Mouse (Mus musculus) brain, embryonic 18.5 days (tissue): ENCODE measurements at regions not wholly inside any gene's neighbourhood (a gene's known extent, or its start where the extent isn't known, plus 50 kb on each side); places are given as distances from the start of the nearest gene placed in this dataset.

Source experiments
- DNase-seq: peaks from one replicate; pipeline ENCODE4 v3.0.0-alpha.2; 2012; ENCODE audit warnings: low read depth, low spot score

- no peak for DNase-seq
Observed at GRCm38 (mm10) chr19:56102454-56103080, 184.4 kb upstream of the Habp2 start.

DNA sequence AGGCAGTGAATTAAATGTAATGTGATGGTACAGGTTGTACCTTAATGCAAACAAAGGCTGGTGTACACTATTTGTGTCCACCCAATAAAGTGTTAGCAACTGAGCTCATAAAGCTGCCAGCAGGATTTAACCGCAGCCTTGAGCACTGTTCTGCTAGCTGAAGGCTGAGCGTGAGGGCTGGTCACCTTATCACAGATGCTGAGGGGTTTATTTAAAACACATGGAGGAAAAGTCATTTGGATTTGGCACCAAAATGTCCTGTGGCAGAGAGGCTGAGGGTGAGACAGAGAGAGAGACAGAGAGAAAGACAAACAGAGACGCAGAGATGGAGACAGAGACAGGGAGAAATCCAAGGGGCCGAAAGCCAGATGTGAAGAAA, 181.9 kb upstream of the Habp2 start:
- DNase-seq: no peak

- no peak for DNase-seq
Observed at GRCm38 (mm10) chr19:56105452-56106091, 181.4 kb upstream of the Habp2 start.

GRCm38 (mm10) chr19:56108796-56109195, 178.1 kb upstream of the Habp2 start:
- no peak for DNase-seq

- DNase-seq: no peak
Observed at GRCm38 (mm10) chr19:56115552-56116284, 171.2 kb upstream of the Habp2 start.

GRCm38 (mm10) chr19:56116285-56116680, 170.7 kb upstream of the Habp2 start:
- DNase-seq: no peak

GRCm38 (mm10) chr19:56120723-56121122, 166.2 kb upstream of the Habp2 start:
- no peak for DNase-seq

DNA sequence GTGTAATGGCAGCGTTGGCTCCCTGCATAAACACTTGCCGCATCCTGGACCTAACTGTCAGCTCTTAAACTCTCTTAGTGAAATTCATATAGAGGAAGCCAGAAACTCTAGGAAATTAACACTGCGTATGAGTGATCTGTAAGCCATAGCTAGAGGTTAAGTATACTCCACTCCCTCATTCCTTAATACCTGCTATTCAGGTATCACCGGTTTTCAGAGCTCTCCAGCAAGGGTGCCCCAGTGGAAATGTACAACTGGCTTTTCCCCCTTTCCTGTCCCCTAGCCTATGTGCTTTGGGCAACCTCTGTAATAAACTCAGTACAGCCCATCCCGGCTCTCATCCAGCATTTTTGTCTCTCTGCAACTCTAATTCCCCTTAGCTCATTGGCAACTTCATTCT, 164.8 kb upstream of the Habp2 start:
- no peak for DNase-seq

GRCm38 (mm10) chr19:56131556-56131955, 155.4 kb upstream of the Habp2 start:
- no peak for DNase-seq

- no peak for DNase-seq
Observed at GRCm38 (mm10) chr19:56132911-56133562, 153.9 kb upstream of the Habp2 start.

DNA sequence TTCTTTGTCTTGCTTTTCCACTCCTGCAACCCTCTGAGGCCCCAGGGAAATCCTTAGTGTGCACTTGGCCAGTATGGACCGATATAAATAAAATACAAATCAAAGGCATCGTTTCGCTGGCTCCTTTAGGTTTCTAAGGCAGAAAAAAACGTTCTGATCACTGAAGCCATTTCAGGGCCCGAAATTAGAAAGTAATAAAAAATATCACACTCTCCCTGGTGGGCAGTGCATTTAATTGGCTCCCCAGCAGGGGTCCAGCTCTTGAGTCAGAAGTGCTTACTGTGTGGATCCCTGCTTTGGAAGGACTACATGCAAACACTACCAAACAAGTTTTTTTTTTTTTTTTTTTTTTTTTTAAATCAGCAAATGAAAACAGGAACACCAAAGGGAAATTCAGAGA, 153.4 kb upstream of the Habp2 start:
- DNase-seq: no peak

DNA sequence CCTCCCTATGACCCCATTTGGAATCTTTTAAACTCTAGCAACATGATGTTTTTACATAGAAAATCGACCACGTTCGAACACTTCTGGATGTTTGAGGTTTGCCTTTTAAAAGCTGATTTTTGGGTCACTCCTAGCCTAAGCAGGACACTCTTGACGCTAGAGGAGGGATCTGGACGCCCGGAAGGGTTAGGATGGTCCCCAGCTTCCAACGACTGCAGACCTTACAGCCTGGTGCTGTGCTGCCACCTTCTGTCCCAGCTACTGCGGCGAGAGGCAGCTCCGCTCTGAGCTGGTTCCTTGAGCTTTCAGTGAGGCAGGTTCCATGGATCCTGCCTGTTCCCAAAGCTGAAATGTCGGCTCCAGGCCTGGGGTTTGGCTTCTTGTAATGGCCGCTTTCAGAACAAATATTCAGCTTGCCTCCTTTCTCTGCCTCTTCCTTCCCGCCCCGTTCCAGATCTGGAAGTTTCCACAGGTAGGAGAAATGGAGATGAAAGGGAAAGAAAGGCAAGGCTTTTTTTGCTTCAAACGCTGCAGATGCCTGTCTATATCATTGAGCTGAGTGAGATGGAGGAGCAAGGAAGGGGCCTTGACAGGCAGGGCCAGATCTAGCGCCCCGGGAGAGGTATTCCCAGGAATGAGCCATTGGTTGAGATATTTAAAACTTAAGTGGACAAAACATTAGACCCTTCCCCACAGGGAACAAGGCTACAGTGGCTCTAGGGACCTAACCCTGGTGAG, 152.7 kb upstream of the Habp2 start:
- peak; percentile 66 for DNase-seq

DNA sequence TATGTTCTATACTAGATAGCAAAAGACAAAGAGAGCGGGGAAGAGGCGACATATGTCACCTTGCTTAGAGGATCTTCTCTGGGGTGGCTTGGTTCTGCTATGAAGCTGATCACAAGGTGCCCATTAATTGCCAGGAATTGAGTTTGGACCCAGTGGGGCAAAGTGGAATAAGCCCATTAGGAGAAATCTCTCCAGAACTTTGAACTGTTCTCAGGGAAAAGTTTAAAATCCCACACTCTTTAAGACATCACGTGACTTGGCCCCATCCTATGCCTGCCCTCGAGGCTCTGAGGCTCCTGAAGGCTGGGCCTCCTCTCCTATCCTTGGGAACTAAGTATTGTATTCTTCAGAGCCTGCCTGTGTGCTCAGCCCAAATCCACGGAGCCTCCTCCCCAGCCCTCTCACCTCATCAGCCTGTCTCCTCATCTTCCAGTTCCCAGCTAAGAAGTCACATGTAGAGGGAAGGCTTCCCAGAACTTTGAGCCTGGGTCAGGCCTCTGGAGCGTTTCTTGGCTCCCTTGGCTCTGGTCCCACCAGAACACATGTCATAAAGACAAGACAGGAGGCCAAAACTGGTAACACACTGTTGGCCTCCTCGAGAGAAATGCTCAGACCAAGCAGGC, 151.5 kb upstream of the Habp2 start:
- no peak for DNase-seq

DNA sequence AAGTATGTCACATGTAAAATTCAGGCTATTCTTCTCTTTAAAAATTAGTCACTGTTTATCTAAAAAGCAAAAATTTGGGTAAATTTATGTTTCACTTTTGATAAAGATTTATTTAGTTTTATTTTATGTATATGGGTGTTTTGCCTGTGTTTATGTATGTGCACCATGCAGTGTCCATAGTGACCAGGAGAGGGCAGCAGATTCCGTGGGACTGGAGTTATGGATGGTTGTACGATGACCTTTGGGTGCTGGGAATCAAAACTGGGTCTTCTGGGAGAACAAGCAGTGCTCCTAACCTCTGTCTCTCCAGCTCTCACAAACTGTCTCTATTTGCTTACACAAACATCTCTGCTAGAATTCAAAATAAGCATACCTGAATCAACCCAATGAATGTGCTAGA, 146.4 kb upstream of the Habp2 start:
- no peak for DNase-seq

GRCm38 (mm10) chr19:56144221-56144620, 142.7 kb upstream of the Habp2 start:
- no peak for DNase-seq

GRCm38 (mm10) chr19:56157120-56157519, 129.8 kb upstream of the Habp2 start:
- DNase-seq: no peak

GRCm38 (mm10) chr19:56162156-56162555, 124.8 kb upstream of the Habp2 start:
- DNase-seq: no peak

GRCm38 (mm10) chr19:56169133-56169997, 117.6 kb upstream of the Habp2 start:
- no peak for DNase-seq

- no peak for DNase-seq
Observed at GRCm38 (mm10) chr19:56169998-56170274, 117.0 kb upstream of the Habp2 start.

DNA sequence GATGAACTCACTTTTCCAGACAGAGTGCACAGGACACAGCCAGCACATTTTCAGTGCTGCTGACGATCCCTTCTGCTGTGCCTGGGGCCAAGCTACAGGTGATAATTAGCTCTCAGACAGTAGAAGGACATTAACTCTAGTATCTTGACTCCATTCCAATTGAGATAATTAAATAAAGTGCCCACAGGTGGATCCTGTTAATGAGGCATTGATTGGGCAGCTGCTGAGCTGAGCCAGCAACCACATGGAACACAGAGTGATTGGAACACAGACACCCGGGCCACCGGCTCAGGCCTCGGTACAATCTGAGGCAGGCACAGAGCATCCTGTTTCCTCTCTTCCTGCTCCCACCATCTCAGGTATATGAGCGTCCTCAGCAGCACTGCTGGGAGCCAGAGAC, 114.5 kb upstream of the Habp2 start:
- no peak for DNase-seq

- DNase-seq: no peak
Observed at GRCm38 (mm10) chr19:56176059-56176458, 110.9 kb upstream of the Habp2 start.
